Mouse (Mus musculus): ENCODE measurements at regions not wholly inside any gene's neighbourhood (a gene's known extent, or its start where the extent isn't known, plus 50 kb on each side); places are given as distances from the start of the nearest gene placed in this dataset.

DNA sequence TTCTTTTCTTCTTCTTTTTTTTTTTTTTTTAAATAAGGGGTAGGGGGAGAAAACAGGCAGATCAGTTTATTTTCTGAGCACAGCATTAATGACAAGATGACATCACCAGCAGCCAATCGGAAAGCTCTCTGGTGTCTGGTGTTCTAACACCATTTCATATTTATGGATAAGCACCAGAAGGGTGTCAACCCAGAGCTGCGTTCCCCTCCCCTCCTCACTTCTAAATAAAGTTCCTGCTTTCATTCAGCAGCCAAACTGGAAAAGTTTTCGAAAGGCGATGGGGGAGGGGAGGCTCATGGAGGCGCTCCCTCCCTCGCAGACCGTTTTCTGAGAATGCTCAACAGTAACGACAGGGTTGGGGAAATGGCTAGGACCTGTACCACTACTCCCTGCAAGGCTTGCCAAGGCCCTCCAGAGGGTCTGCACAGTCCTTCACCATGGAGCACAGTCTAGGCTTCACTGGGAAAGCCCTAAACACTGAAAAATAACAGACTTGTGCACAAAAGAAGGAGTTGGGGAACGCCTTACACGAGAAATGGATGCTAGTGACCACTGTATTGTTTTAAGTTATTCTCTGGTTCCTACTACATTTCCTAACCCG lies 232.8 kb downstream of the Sox4 start:
- Histone ChIP-seq H3K27ac (ENCODE audit: insufficient read depth, low read depth) (no peak overlapping the region), H3K36me3 (replicated peaks in 1 of 2; ENCODE audit: control insufficient read depth in 1 of 2, insufficient read depth in 1 of 2, low read length in 1 of 2) (no peaks in the 10 kb centered on the region), H3K9me3 (replicated peaks; ENCODE audit: low read length) (no peaks in the 10 kb centered on the region), H3K9ac (ENCODE audit: insufficient read depth, low read depth) (no peak overlapping the region), H3K4me3 (replicated peaks in 1 of 3; ENCODE audit: low read depth in 2 of 3, low read length in 2 of 3, poor library complexity in 1 of 3) (no peak overlapping the region), H3K79me2 (replicated peaks; ENCODE audit: control insufficient read depth, extremely low read depth, insufficient read depth, poor library complexity, severe bottlenecking) (no peaks in the 10 kb centered on the region), H3K4me1 (ENCODE audit: control insufficient read depth in 1 of 2, insufficient read depth in 2 of 2) (0 out of 4 replicates have a peak, but pooled peaks cover 0 to 5% of the 10 kb centered on the region in 2 experiments), H3K27me3 (replicated peaks) (no peaks in the 10 kb centered on the region), H3K4me2 (ENCODE audit: insufficient read depth, low read depth, poor library complexity, severe bottlenecking) (no peak overlapping the region)
- in situ Hi-C loops (cut with MboI; ENCODE audit: low pct_ligation_motif_present, low pct_unique_long_range_greater_than_20kb, low sequenced_read_pairs): no loop called here
- DNase-seq (ENCODE audit: extremely low read depth): no peak
- dilution Hi-C loops (cut with MboI; ENCODE audit: extremely low pct_ligation_motif_present, extremely low pct_unique_long_range_greater_than_20kb, low sequenced_read_pairs): no loop called here
- TF ChIP-seq E2F4 (IDR thresholded peaks at IDR 0.05; ENCODE audit: insufficient replicate concordance, low read depth, low read length) (no peak), RAD21 (IDR thresholded peaks at IDR 0.05; ENCODE audit: low read depth, low read length) (no peak), POLR2A (IDR thresholded peaks at IDR 0.05; ENCODE audit: low read depth, low read length) (no peak), TCF12 (IDR thresholded peaks at IDR 0.05; ENCODE audit: low read depth, low read length) (no peak), UBTF (IDR thresholded peaks at IDR 0.05; ENCODE audit: low read depth, low read length) (no peak), NRF1 (IDR thresholded peaks at IDR 0.05; ENCODE audit: low read depth, low read length) (no peak), KAT2A (IDR thresholded peaks at IDR 0.05; ENCODE audit: insufficient replicate concordance, low read length) (no peak), ZNF384 (IDR thresholded peaks at IDR 0.05; ENCODE audit: low read depth, low read length) (no peak), GABPA (IDR thresholded peaks at IDR 0.05; ENCODE audit: insufficient replicate concordance, low read depth, low read length) (no peak), NELFE (IDR thresholded peaks at IDR 0.05; ENCODE audit: low read depth, low read length) (no peak), ZC3H11A (IDR thresholded peaks at IDR 0.05; ENCODE audit: low read depth, low read length) (no peak), BHLHE40 (IDR thresholded peaks at IDR 0.05; ENCODE audit: low read depth, low read length) (no peak)

DNA sequence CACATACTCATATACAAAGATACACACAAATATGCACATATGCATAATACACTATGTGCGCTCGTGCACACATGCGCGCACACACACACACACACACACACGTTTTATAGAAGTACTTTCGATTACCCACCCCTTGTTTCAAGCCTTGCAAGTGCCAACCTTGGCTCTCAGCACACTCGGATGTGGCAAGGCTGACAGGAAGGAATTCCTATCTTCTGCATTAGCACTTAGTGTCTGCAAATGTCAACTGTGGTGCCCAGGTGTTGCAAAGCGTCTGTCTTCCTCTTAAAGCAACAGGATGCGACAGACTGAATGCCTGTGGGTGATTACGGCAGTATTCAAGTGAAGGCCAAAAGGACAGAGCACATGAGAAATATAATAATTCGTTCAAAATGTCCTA lies 233.3 kb downstream of the Sox4 start:
- Histone ChIP-seq H3K79me2 (replicated peaks; ENCODE audit: control insufficient read depth, extremely low read depth, insufficient read depth, poor library complexity, severe bottlenecking) (no peaks in the 10 kb centered on the region), H3K36me3 (replicated peaks in 1 of 2; ENCODE audit: control insufficient read depth in 1 of 2, insufficient read depth in 1 of 2, low read length in 1 of 2) (no peaks in the 10 kb centered on the region), H3K4me1 (ENCODE audit: control insufficient read depth in 1 of 2, insufficient read depth in 2 of 2) (0 out of 4 replicates have a peak, but pooled peaks cover 0 to 5% of the 10 kb centered on the region in 2 experiments), H3K4me2 (ENCODE audit: insufficient read depth, low read depth, poor library complexity, severe bottlenecking) (no peak overlapping the region), H3K27me3 (replicated peaks) (no peaks in the 10 kb centered on the region), H3K9me3 (replicated peaks; ENCODE audit: low read length) (no peaks in the 10 kb centered on the region), H3K4me3 (replicated peaks in 1 of 3; ENCODE audit: low read depth in 2 of 3, low read length in 2 of 3, poor library complexity in 1 of 3) (no peak overlapping the region), H3K9ac (ENCODE audit: insufficient read depth, low read depth) (no peak overlapping the region), H3K27ac (ENCODE audit: insufficient read depth, low read depth) (no peak overlapping the region)
- no peak for DNase-seq (ENCODE audit: extremely low read depth)
- dilution Hi-C loops (cut with MboI; ENCODE audit: extremely low pct_ligation_motif_present, extremely low pct_unique_long_range_greater_than_20kb, low sequenced_read_pairs): no loop called here
- in situ Hi-C loops (cut with MboI; ENCODE audit: low pct_ligation_motif_present, low pct_unique_long_range_greater_than_20kb, low sequenced_read_pairs): no loop called here
- TF ChIP-seq RAD21 (IDR thresholded peaks at IDR 0.05; ENCODE audit: low read depth, low read length) (no peak), JUND (conservative IDR thresholded peaks at IDR 0.05; ENCODE audit: low read depth, low read length) (no peak), CHD2 (IDR thresholded peaks at IDR 0.05; ENCODE audit: low read length) (no peak), EP300 (IDR thresholded peaks at IDR 0.05; ENCODE audit: low read length) (no peak), POLR2AphosphoS2 (IDR thresholded peaks at IDR 0.05; ENCODE audit: low read depth, low read length) (no peak)

Data from CH12.LX (cell line).